Mouse (Mus musculus): ENCODE data around the gene Kazn.

GRCm38 (mm10) chr4:142214532-142214931 lies 24.7 kb downstream of the Kazn start:
- TF ChIP-seq CTCF (IDR thresholded peaks at IDR 0.05; ENCODE audit: extremely low read depth, insufficient read depth, low read length) (no peak), POLR2A (IDR thresholded peaks at IDR 0.05; ENCODE audit: extremely low read depth, insufficient read depth, low read length) (no peak)

Data from cortical plate, adult 2 months (tissue).